Mouse (Mus musculus) MEL (cell line): ENCODE data around the gene Zfp335. TPM values are rescaled to one million over a fixed set of nuclear protein-coding genes. Genes with fewer than 3 reads are reported as not detected.

Experiments used
- DNase-seq: peaks from one replicate; pipeline ENCODE4 v3.0.0; 2011; ENCODE audit warnings: low read depth, low spot score
- H3K27ac ChIP-seq: 2 replicates; pipeline ENCODE4 v1.5.1; 2012; ENCODE audit warnings: low read depth, mild to moderate bottlenecking, control low read depth, low read length, moderate library complexity; ENCODE audit not compliant: control insufficient read depth
- H3K27me3 ChIP-seq, 2 experiments: fragments of 150-350 bp in 1 of 2; sonication (generic) in 1 of 2; 2 replicates each; pipeline ENCODE4 v1.6.1; 2012; ENCODE audit warnings: low read length in 2 of 2, mild to moderate bottlenecking in 2 of 2, improper control_type of control experiment in 1 of 2, moderate library complexity in 1 of 2; ENCODE audit not compliant: insufficient read depth in 2 of 2, control insufficient read depth in 1 of 2
- H3K36me3 ChIP-seq, 2 experiments: 2 replicates each; pipeline ENCODE4 v1.6.1; 2012 to 2014; ENCODE audit warnings: low read length in 2 of 2, improper control_type of control experiment in 1 of 2, inconsistent platforms in 1 of 2, mild to moderate bottlenecking in 1 of 2; ENCODE audit not compliant: insufficient read depth in 2 of 2, control insufficient read depth in 1 of 2
- H3K4me1 ChIP-seq, 2 experiments: fragments of 150-350 bp in 1 of 2; sonication (generic) in 1 of 2; 2 replicates each; pipeline ENCODE4 v1.6.1; 2012; ENCODE audit warnings: low read length in 2 of 2, improper control_type of control experiment in 1 of 2, mild to moderate bottlenecking in 1 of 2; ENCODE audit not compliant: insufficient read depth in 2 of 2, control insufficient read depth in 1 of 2
- H3K4me3 ChIP-seq, 2 experiments: fragments of 150-350 bp in 1 of 2; sonication (generic) in 1 of 2; 2 replicates each; pipeline ENCODE4 v1.5.1; 2012; ENCODE audit warnings: low read depth in 2 of 2, low read length in 2 of 2, mild to moderate bottlenecking in 2 of 2, moderate library complexity in 2 of 2, control low read depth in 1 of 2, improper control_type of control experiment in 1 of 2; ENCODE audit not compliant: control insufficient read depth in 1 of 2, insufficient read depth in 1 of 2
- H3K79me2 ChIP-seq: 2 replicates; pipeline ENCODE4 v1.6.1; 2012; ENCODE audit warnings: mild to moderate bottlenecking, low read length, moderate library complexity; ENCODE audit not compliant: control insufficient read depth, poor library complexity, insufficient read depth
- H3K9ac ChIP-seq: 2 replicates; pipeline ENCODE4 v1.6.1; 2012; ENCODE audit warnings: low read depth, mild to moderate bottlenecking, control low read depth, low read length, moderate library complexity; ENCODE audit not compliant: control insufficient read depth, poor library complexity, severe bottlenecking
- H3K9me3 ChIP-seq: fragments of 150-350 bp; sonication (generic); replicated peaks from 2 replicates; pipeline ENCODE4 v1.6.1; 2012; ENCODE audit warnings: mild to moderate bottlenecking, low read length, improper control_type of control experiment, moderate library complexity; ENCODE audit not compliant: insufficient read depth
- BHLHE40 ChIP-seq: IDR thresholded peaks from 2 replicates; pipeline ENCODE4 v1.6.1; 2012; ENCODE audit warnings: low read depth, mild to moderate bottlenecking, inconsistent platforms, low read length, improper control_type of control experiment, borderline replicate concordance
- CTCF ChIP-seq, 3 experiments: IDR thresholded peaks in 2 of 3; conservative IDR thresholded peaks in 1 of 3; 2 replicates each; pipeline ENCODE4 v1.5.1; 2011 to 2012; ENCODE audit warnings: low read length in 3 of 3, low read depth in 2 of 3, mild to moderate bottlenecking in 2 of 3, improper control_type of control experiment in 1 of 3, inconsistent platforms in 1 of 3, mixed read lengths in 1 of 3, moderate library complexity in 1 of 3; ENCODE audit not compliant: control insufficient read depth in 1 of 3, insufficient read depth in 1 of 3, poor library complexity in 1 of 3, severe bottlenecking in 1 of 3
- E2F4 ChIP-seq: IDR thresholded peaks from 2 replicates; pipeline ENCODE4 v1.6.1; 2011; ENCODE audit warnings: low read depth, low read length, improper control_type of control experiment, borderline replicate concordance
- ELF1 ChIP-seq: IDR thresholded peaks from 2 replicates; pipeline ENCODE4 v1.6.1; 2014; ENCODE audit warnings: low read depth, mild to moderate bottlenecking, inconsistent platforms, low read length, improper control_type of control experiment, moderate library complexity
- ETS1 ChIP-seq: IDR thresholded peaks from 2 replicates; pipeline ENCODE4 v1.6.1; 2012; ENCODE audit warnings: low read depth, mild to moderate bottlenecking, inconsistent platforms, low read length, improper control_type of control experiment, moderate library complexity
- HCFC1 ChIP-seq: IDR thresholded peaks from 2 replicates; pipeline ENCODE4 v1.6.1; 2012; ENCODE audit warnings: low read depth, mild to moderate bottlenecking, inconsistent platforms, low read length, improper control_type of control experiment, moderate library complexity
- JUND ChIP-seq: IDR thresholded peaks from 2 replicates; pipeline ENCODE4 v1.6.1; 2011; ENCODE audit warnings: low read depth, mild to moderate bottlenecking, improper control_type of control experiment, low read length
- MAFK ChIP-seq: IDR thresholded peaks from 2 replicates; pipeline ENCODE4 v1.6.1; 2011; ENCODE audit warnings: low read depth, mild to moderate bottlenecking, low read length, improper control_type of control experiment, borderline replicate concordance
- MAX ChIP-seq: IDR thresholded peaks from 2 replicates; pipeline ENCODE4 v1.6.1; 2011; ENCODE audit warnings: low read length, improper control_type of control experiment
- NELFE ChIP-seq: IDR thresholded peaks from 2 replicates; pipeline ENCODE4 v1.6.1; 2011; ENCODE audit warnings: low read depth, low read length, improper control_type of control experiment
- NRF1 ChIP-seq: IDR thresholded peaks from 2 replicates; pipeline ENCODE4 v1.6.1; 2014; ENCODE audit warnings: low read depth, mild to moderate bottlenecking, inconsistent platforms, low read length, improper control_type of control experiment, moderate library complexity; ENCODE audit not compliant: poor library complexity, insufficient read depth, severe bottlenecking
- POLR2AphosphoS2 ChIP-seq: IDR thresholded peaks from 2 replicates; pipeline ENCODE4 v1.6.1; 2011; ENCODE audit warnings: low read length, improper control_type of control experiment
- POLR2AphosphoS5 ChIP-seq: IDR thresholded peaks from 2 replicates; pipeline ENCODE4 v1.6.1; 2012; ENCODE audit warnings: low read depth, borderline replicate concordance, mild to moderate bottlenecking, inconsistent platforms, low read length, moderate library complexity, mixed read lengths
- RAD21 ChIP-seq: IDR thresholded peaks from 2 replicates; pipeline ENCODE4 v1.6.1; 2011; ENCODE audit warnings: mild to moderate bottlenecking, low read depth, low read length, improper control_type of control experiment
- SIN3A ChIP-seq: IDR thresholded peaks from 2 replicates; pipeline ENCODE4 v1.6.1; 2012; ENCODE audit warnings: low read length, improper control_type of control experiment, inconsistent platforms
- SMC3 ChIP-seq: IDR thresholded peaks from 2 replicates; pipeline ENCODE4 v1.6.1; 2011; ENCODE audit warnings: low read depth, low read length, improper control_type of control experiment
- UBTF ChIP-seq: IDR thresholded peaks from 2 replicates; pipeline ENCODE4 v1.6.1; 2012; ENCODE audit warnings: low read depth, mild to moderate bottlenecking, inconsistent platforms, low read length, improper control_type of control experiment, moderate library complexity, borderline replicate concordance; ENCODE audit not compliant: insufficient read depth
- USF2 ChIP-seq, 2 experiments: IDR thresholded peaks; 2 replicates each; pipeline ENCODE4 v1.6.1; 2011 to 2012; ENCODE audit warnings: improper control_type of control experiment in 2 of 2, low read length in 2 of 2, borderline replicate concordance in 1 of 2, inconsistent platforms in 1 of 2, low read depth in 1 of 2, mild to moderate bottlenecking in 1 of 2; ENCODE audit not compliant: insufficient read depth in 1 of 2
- ZC3H11A ChIP-seq: IDR thresholded peaks from 2 replicates; pipeline ENCODE4 v1.6.1; 2012; ENCODE audit warnings: low read depth, mild to moderate bottlenecking, inconsistent platforms, low read length, improper control_type of control experiment
- polyA plus RNA-seq, 2 experiments: library from polyadenylated mRNA; stranded (reverse) in 1 of 2; unstranded in 1 of 2; fragments of >175 nt in 1 of 2; fragments of >200 nt in 1 of 2; gene quantifications; 2 replicates each; pipeline versions ENCODE4 v1.2.1 to v1.2.4; 2012; ENCODE audit warnings: low replicate concordance in 2 of 2, low read depth in 1 of 2; ENCODE audit not compliant: insufficient read length in 2 of 2, insufficient read depth in 1 of 2, missing spikeins in 1 of 2
- total RNA-seq: library from RNA; depleted of rRNA; stranded (reverse); fragments of 300-350 nt; gene quantifications from 2 replicates; pipeline ENCODE4 v1.2.3, GENCODE M21; 2012

Zfp335 gene
- total and polyA plus RNA-seq, 3 experiments, result 12.6 to 24.1 TPM; not detected in 1

GRCm38 (mm10) chr2:164930706-164931581 is 19.4 kb upstream of the Zfp335 start:
- H3K27me3 ChIP-seq, result 0 out of 4 replicates have a peak, but pooled peaks cover 0 to 1% of the 10 kb centered on the region in 2 experiments
- no peak overlapping the region for H3K27ac ChIP-seq
- no peaks in the 10 kb centered on the region for H3K79me2 ChIP-seq
- no peak overlapping the region for H3K9ac ChIP-seq
- no peaks in the 10 kb centered on the region for H3K9me3 ChIP-seq
- H3K4me3 ChIP-seq, result no peak overlapping the region
- no peaks in the 10 kb centered on the region for H3K36me3 ChIP-seq
- H3K4me1 ChIP-seq, result no peaks in the 10 kb centered on the region
- no peak for DNase-seq
- TF ChIP-seq MAX (no peak), ELF1 (no peak), POLR2AphosphoS2 (no peak), UBTF (no peak), E2F4 (no peak), NELFE (no peak), MAFK (no peak), BHLHE40 (no peak), ETS1 (no peak), CTCF (IDR thresholded peaks at IDR 0.05 in 2 of 3, conservative IDR thresholded peaks at IDR 0.05 in 1 of 3; ENCODE audit: control insufficient read depth in 1 of 3, insufficient read depth in 1 of 3, low read depth in 2 of 3, low read length in 3 of 3, poor library complexity in 1 of 3, severe bottlenecking in 1 of 3) (no peak), SIN3A (no peak), HCFC1 (no peak), NRF1 (no peak), RAD21 (no peak), JUND (no peak)

GRCm38 (mm10) chr2:164924100-164924857 is 12.7 kb upstream of the Zfp335 start:
- H3K4me1 ChIP-seq, result no peaks in the 10 kb centered on the region
- H3K36me3 ChIP-seq, result no peaks in the 10 kb centered on the region; a peak in 1 of 4 replicates
- H3K9me3 ChIP-seq, result no peaks in the 10 kb centered on the region
- no peak overlapping the region for H3K27ac ChIP-seq
- H3K79me2 ChIP-seq, result no peaks in the 10 kb centered on the region
- H3K9ac ChIP-seq, result no peak overlapping the region
- no peak overlapping the region for H3K4me3 ChIP-seq
- peak; percentile 83 for DNase-seq
- no peaks in the 10 kb centered on the region for H3K27me3 ChIP-seq
- TF ChIP-seq CTCF (IDR thresholded peaks at IDR 0.05 in 2 of 3, conservative IDR thresholded peaks at IDR 0.05 in 1 of 3; ENCODE audit: control insufficient read depth in 1 of 3, insufficient read depth in 1 of 3, low read depth in 2 of 3, low read length in 3 of 3, poor library complexity in 1 of 3, severe bottlenecking in 1 of 3), result peak; percentile 82 to 89 (median 86)
- no peak for TF ChIP-seq MAX
- TF ChIP-seq ZC3H11A, result peak; percentile 37; the same call in 1 of the 2 replicates
- no peak for TF ChIP-seq POLR2AphosphoS5
- TF ChIP-seq SMC3, result peak; percentile 72
- no peak for TF ChIP-seq USF2 (IDR thresholded peaks at IDR 0.05; ENCODE audit: borderline replicate concordance in 1 of 2, insufficient read depth in 1 of 2, low read depth in 1 of 2, low read length in 2 of 2)
- TF ChIP-seq RAD21, result peak; percentile 76
